Mouse (Mus musculus): ENCODE data around the gene Il5ra.

DNA sequence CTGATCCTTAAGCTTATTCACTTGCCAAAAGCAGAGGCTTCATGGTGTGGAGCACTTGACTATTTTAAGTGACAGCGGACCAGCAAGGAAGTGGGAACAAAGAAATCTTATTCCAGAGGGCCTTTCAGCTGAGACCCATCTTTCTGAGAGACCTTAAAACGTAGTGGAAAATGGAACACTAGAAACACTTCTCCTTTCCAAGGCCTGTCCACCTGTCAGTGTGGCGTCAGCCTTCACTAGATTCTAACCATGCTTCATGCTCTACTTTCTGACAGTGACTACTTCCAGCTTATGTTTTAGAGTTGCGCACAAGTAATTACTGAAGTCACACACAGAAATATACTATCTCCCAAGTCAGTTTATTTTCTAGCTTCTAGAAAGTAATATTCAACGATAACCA lies 43.6 kb upstream of the Il5ra start:
- TF ChIP-seq CTCF (IDR thresholded peaks at IDR 0.05; ENCODE audit: borderline replicate concordance, insufficient read depth, low read length) (no peak), POLR2A (IDR thresholded peaks at IDR 0.05; ENCODE audit: low read depth, low read length) (no peak)

All from embryonic fibroblast, embryonic 13.5 days (primary cell).